Mouse (Mus musculus) midbrain, embryonic 15.5 days (tissue): ENCODE results near the gene Gm10645. TPM values are rescaled to one million over a fixed set of nuclear protein-coding genes. Genes with fewer than 3 reads are reported as not detected.
A peak's percentile ranks its signal among the peaks of the same experiment; 100 is the strongest.

Experiments used
- ATAC-seq: fragments of 200-750 bp; cut with Nextera tagmentation; replicated peaks from 2 replicates; pipeline ENCODE4 v1.8.0; 2017; ENCODE audit warnings: moderate TSS enrichment
- H3K27ac ChIP-seq: fragments of 300-500 bp; sonication (generic); 2 replicates; pipeline ENCODE4 v1.5.1; 2015; ENCODE audit warnings: mild to moderate bottlenecking, inconsistent platforms
- H3K27me3 ChIP-seq: fragments of 300-500 bp; sonication (generic); replicated peaks from 2 replicates; pipeline ENCODE4 v1.6.1; 2015; ENCODE audit warnings: inconsistent platforms
- H3K36me3 ChIP-seq: fragments of 300-500 bp; sonication (generic); replicated peaks from 2 replicates; pipeline ENCODE4 v1.6.1; 2015; ENCODE audit warnings: inconsistent platforms
- H3K4me1 ChIP-seq: fragments of 300-500 bp; sonication (generic); 2 replicates; pipeline ENCODE4 v1.6.1; 2015; ENCODE audit warnings: inconsistent platforms
- H3K4me2 ChIP-seq: fragments of 300-500 bp; sonication (generic); 2 replicates; pipeline ENCODE4 v1.6.1; 2015; ENCODE audit warnings: inconsistent platforms, mild to moderate bottlenecking, moderate library complexity
- H3K4me3 ChIP-seq: fragments of 300-500 bp; sonication (generic); 2 replicates; pipeline ENCODE4 v1.5.1; 2015; ENCODE audit warnings: mild to moderate bottlenecking, inconsistent platforms
- H3K9ac ChIP-seq: fragments of 300-500 bp; sonication (generic); 2 replicates; pipeline ENCODE4 v1.6.1; 2015; ENCODE audit warnings: mild to moderate bottlenecking, inconsistent platforms
- H3K9me3 ChIP-seq: fragments of 300-500 bp; sonication (generic); 2 replicates; pipeline ENCODE4 v1.6.1; 2016; ENCODE audit warnings: inconsistent platforms
- WGBS: fragments of 180-500 bp; shearing (Covaris S2); methylation state at CpG from one replicate; pipeline ENCODE4 v1.1.7; 2015; ENCODE audit warnings: mixed read lengths; 5-methylcytosine and 5-hydroxymethylcytosine counted together
- polyA plus RNA-seq: library from polyadenylated mRNA; unstranded; fragments of >200 nt; fragmentation: Nextera tagmentation; extraction: Ambion mirVana; gene quantifications from 2 replicates; pipeline ENCODE4 v1.2.1, GENCODE M21; 2015

Gm10645 gene
- polyA plus RNA-seq: 8.0 and 8.6 TPM in 2 replicates

DNA sequence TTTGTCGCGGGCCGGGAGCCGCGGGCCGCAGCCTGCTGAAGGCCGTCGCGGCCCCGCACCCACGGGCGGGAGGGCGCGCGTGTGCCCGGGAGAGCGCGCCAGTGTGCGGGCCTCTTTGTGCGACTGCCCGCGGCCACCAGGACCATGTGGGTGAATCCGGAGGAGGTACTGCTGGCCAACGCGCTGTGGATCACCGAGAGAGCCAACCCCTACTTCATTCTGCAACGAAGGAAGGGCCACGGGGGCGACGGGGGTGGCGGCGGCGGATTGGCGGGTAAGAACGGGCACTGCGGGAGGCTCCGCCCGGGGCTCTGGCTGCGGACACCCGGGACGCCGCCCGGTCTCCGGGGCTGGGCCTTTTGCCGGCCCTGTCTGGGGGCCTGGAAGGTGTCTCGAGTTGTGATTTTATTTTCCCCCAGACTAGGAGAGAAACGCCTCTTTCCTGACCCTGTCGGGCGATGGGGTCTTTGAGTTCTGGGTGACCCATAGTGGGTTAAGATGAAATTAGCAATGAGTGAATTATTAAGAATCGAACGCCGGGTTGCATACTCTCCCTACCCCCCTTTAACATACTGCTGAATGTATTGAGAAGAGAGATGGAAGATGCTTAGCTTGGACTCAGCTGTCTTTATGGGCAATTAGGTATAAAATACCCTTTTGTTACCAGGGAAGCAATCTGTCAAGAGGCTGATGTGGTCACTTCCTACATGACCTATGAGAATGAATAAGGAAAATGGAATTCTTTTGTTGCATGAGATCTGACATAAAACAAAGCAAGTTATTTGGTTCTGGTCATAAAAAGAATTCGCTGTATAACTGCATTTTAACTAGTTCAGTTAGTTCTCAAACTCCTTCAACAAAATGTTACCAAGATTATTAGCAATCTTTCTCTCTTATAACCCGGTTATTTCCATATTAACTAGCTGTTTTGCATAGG lies at the start of gene Gm10645:
TSS of gene Gm10645 (minus strand) at position 240 of the 937 bp plus-strand sequence.
- Histone ChIP-seq H3K4me2 (peak within 1 kb of the TSS; percentile 60), H3K9ac (peak within 1 kb of the TSS; percentile 90), H3K27ac (peak within 1 kb of the TSS; percentile 92), H3K36me3 (no peaks in the 10 kb centered on the region), H3K27me3 (no peaks in the 10 kb centered on the region), H3K9me3 (no peaks in the 10 kb centered on the region), H3K4me1 (peaks cover 27% of the 10 kb centered on the region), H3K4me3 (peak within 1 kb of the TSS; percentile 80)
- 1% methylated on average over 54 of the region's 54 CpGs for WGBS
- ATAC-seq: peak; percentile 81

DNA sequence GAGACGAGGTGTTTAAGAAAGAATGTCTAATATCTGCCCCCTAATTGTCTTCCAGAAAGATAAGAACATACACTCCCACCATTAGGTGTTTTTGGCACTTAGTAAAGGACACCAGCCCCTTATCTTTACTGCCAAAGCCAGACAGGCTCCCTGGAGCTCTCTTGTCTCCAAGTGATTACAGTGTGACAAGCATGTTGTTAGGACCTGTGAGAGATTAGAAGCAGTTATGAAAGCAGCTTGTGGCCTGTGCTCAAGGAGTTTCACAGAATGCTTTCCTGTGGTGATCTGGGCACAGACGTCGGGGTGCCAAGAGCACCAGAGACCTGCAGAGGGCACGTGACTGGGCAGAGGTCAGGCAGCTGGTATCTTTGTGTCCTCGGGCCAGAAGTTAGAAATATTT lies 49.1 kb upstream of the Gm10645 start:
- Histone ChIP-seq H3K36me3 (no peaks in the 10 kb centered on the region), H3K9me3 (no peaks in the 10 kb centered on the region), H3K27me3 (no peaks in the 10 kb centered on the region), H3K27ac (no peak overlapping the region), H3K4me2 (no peak overlapping the region), H3K4me3 (no peak overlapping the region), H3K4me1 (no peaks in the 10 kb centered on the region), H3K9ac (no peak overlapping the region)
- no peak for ATAC-seq
- WGBS: 59% methylated on average over 5 of the region's 5 CpGs

- Histone ChIP-seq H3K4me3 (no peak overlapping the region), H3K9me3 (no peaks in the 10 kb centered on the region), H3K4me1 (no peaks in the 10 kb centered on the region), H3K9ac (no peak overlapping the region), H3K27ac (no peak overlapping the region), H3K27me3 (no peaks in the 10 kb centered on the region), H3K36me3 (no peaks in the 10 kb centered on the region), H3K4me2 (no peak overlapping the region)
- WGBS: 93% methylated on average over 7 of the region's 7 CpGs
- no peak for ATAC-seq
Measured at GRCm38 (mm10) chr8:83210676-83211075, 44.7 kb upstream of the Gm10645 start.

- H3K36me3 ChIP-seq: no peaks in the 10 kb centered on the region
- no peaks in the 10 kb centered on the region for H3K27me3 ChIP-seq
- no peaks in the 10 kb centered on the region for H3K4me1 ChIP-seq
- ATAC-seq: no peak
- WGBS: 70% methylated on average over 4 of the region's 4 CpGs
- no peak overlapping the region for H3K27ac ChIP-seq
- H3K4me2 ChIP-seq: no peak overlapping the region
- no peak overlapping the region for H3K9ac ChIP-seq
- no peak overlapping the region for H3K4me3 ChIP-seq
- no peaks in the 10 kb centered on the region for H3K9me3 ChIP-seq
Measured at GRCm38 (mm10) chr8:83209581-83209980, 43.6 kb upstream of the Gm10645 start.

DNA sequence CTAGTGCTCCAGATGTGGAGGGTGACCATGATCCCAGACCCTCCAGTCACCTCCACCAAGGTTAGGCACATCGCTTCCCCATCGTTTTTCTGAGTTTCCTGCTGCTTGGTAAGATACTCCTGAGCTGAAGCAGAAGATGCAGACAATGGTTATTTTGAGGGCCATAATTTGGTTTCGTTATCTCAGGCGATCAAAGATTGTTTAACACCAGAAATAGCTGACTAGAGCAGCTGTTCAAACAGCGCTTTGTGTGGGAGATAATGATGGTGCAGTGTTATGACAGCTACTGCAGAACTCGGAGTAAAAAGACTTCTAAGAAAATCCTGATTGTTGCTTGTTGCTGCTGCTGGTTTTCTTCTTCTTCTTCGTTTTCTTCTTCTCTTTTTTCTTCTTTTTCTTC lies 39.9 kb upstream of the Gm10645 start:
- Histone ChIP-seq H3K4me2 (no peak overlapping the region), H3K9me3 (no peaks in the 10 kb centered on the region), H3K27me3 (no peaks in the 10 kb centered on the region), H3K4me1 (peaks cover under 1% of the 10 kb centered on the region), H3K36me3 (no peaks in the 10 kb centered on the region), H3K9ac (no peak overlapping the region), H3K27ac (no peak overlapping the region), H3K4me3 (no peak overlapping the region)
- no peak for ATAC-seq
- WGBS: 81% methylated on average over 7 of the region's 7 CpGs

GRCm38 (mm10) chr8:83202946-83203345 lies 37.0 kb upstream of the Gm10645 start:
- Histone ChIP-seq H3K27ac (no peak overlapping the region), H3K9ac (no peak overlapping the region), H3K9me3 (no peaks in the 10 kb centered on the region), H3K27me3 (no peaks in the 10 kb centered on the region), H3K36me3 (no peaks in the 10 kb centered on the region), H3K4me1 (peaks cover 16% of the 10 kb centered on the region), H3K4me2 (no peak overlapping the region), H3K4me3 (no peak overlapping the region)
- no peak for ATAC-seq
- WGBS: 90% methylated on average over 11 of the region's 11 CpGs

- Histone ChIP-seq H3K4me2 (no peak overlapping the region), H3K36me3 (no peaks in the 10 kb centered on the region), H3K4me3 (no peak overlapping the region), H3K4me1 (peaks cover 23% of the 10 kb centered on the region), H3K9me3 (no peaks in the 10 kb centered on the region), H3K27me3 (no peaks in the 10 kb centered on the region), H3K27ac (peak overlapping the region; percentile 40), H3K9ac (no peak overlapping the region)
- ATAC-seq: peak; percentile 40; the same call in 1 of the 2 replicates
- 71% methylated on average over 16 of the region's 16 CpGs for WGBS
Measured at GRCm38 (mm10) chr8:83200191-83201177, 34.5 kb upstream of the Gm10645 start.

- 0 out of 2 replicates have a peak overlapping the region, but pooled peaks have one; percentile 3 for H3K27ac ChIP-seq
Measured at GRCm38 (mm10) chr8:83199715-83200114, 33.7 kb upstream of the Gm10645 start.

DNA sequence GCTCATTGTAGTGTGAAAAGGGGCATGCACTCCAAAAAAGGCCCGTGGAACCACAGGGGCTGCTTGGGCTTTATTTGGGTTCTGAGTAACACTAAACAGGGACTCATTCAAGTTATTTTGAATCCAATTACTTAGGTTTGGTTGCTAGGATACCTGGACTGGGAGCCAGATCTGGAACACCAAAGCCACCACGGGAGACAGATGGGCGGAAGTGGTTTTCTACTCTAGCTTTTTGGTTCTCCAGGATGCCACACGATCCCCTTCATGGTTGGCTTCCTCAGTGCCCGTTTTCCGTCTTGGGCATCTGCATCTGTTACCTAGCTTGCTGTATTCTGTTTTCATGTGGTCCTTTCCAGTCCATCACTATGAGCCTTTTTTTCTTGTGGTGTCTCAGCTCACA lies 30.1 kb upstream of the Gm10645 start:
- whole genome bisulfite sequencing: 56% methylated on average over 6 of the region's 6 CpGs
- no peak for ATAC-seq
- no peak overlapping the region for H3K27ac ChIP-seq
- no peaks in the 10 kb centered on the region for H3K27me3 ChIP-seq
- no peak overlapping the region for H3K9ac ChIP-seq
- no peaks in the 10 kb centered on the region for H3K36me3 ChIP-seq
- H3K4me3 ChIP-seq: no peak overlapping the region
- H3K9me3 ChIP-seq: no peaks in the 10 kb centered on the region
- peaks cover 27% of the 10 kb centered on the region for H3K4me1 ChIP-seq
- no peak overlapping the region for H3K4me2 ChIP-seq

More at GRCm38 (mm10) chr8:83199715-83200114, 33.7 kb upstream of the Gm10645 start:
- H3K4me1 ChIP-seq: peaks cover 27% of the 10 kb centered on the region
- H3K9me3 ChIP-seq: no peaks in the 10 kb centered on the region
- H3K36me3 ChIP-seq: no peaks in the 10 kb centered on the region
- peak; percentile 37; the same call in 1 of the 2 replicates for ATAC-seq
- no peak overlapping the region for H3K4me2 ChIP-seq
- WGBS: 73% methylated on average over 8 of the region's 8 CpGs
- H3K4me3 ChIP-seq: no peak overlapping the region
- no peak overlapping the region for H3K9ac ChIP-seq
- H3K27me3 ChIP-seq: no peaks in the 10 kb centered on the region

GRCm38 (mm10) chr8:83189538-83190095 lies 23.6 kb upstream of the Gm10645 start:
- Histone ChIP-seq H3K4me1 (0 out of 2 replicates have a peak, but pooled peaks cover 5% of the 10 kb centered on the region), H3K9ac (no peak overlapping the region), H3K27ac (no peak overlapping the region), H3K27me3 (no peaks in the 10 kb centered on the region), H3K4me3 (no peak overlapping the region), H3K9me3 (no peaks in the 10 kb centered on the region), H3K36me3 (no peaks in the 10 kb centered on the region), H3K4me2 (no peak overlapping the region)
- ATAC-seq: no peak
- 68% methylated on average over 4 of the region's 4 CpGs for WGBS

GRCm38 (mm10) chr8:83187363-83187962 lies 21.5 kb upstream of the Gm10645 start:
- Histone ChIP-seq H3K4me2 (no peak overlapping the region), H3K4me3 (no peak overlapping the region), H3K27me3 (no peaks in the 10 kb centered on the region), H3K9ac (no peak overlapping the region), H3K4me1 (peaks cover 18% of the 10 kb centered on the region), H3K36me3 (no peaks in the 10 kb centered on the region), H3K9me3 (no peaks in the 10 kb centered on the region), H3K27ac (no peak overlapping the region)
- ATAC-seq: peak; percentile 40; the same call in 1 of the 2 replicates
- 79% methylated on average over 10 of the region's 10 CpGs for WGBS
